Mouse (Mus musculus) left cerebral cortex, postnatal 10 days (tissue): Measurements from ENCODE around the gene Asrgl1. TPM values are rescaled to one million over a fixed set of nuclear protein-coding genes. Genes with fewer than 3 reads are reported as not detected.
A peak's percentile ranks its signal among the peaks of the same experiment; 100 is the strongest.
"Not testable (repeated sequence)": the region's sequence is repeated elsewhere in the genome, so short reads cannot be mapped to it uniquely, and the experiment has no call there.

Experiments
- DNase-seq, 2 experiments: peaks; one replicate each; pipeline ENCODE4 v3.0.0; 2021 to 2022; ENCODE audit warnings: low spot score in 2 of 2, mixed read lengths in 1 of 2; ENCODE audit errors: extremely low spot score in 1 of 2
- intact Hi-C: fragments of 180-260 bp; cut with DNase I; formaldehyde crosslinking; loops from one replicate; pipeline ENCODE4 v1.15.1; 2025
- total RNA-seq, 2 experiments: library from RNA; stranded (reverse); gene quantifications; 2 replicates each; pipeline ENCODE4 v1.2.3; 2021

Gene Asrgl1
- 10 to 100 TPM; 86.4 to 86.9 TPM for total RNA-seq

GRCm38 (mm10) chr19:9135512-9136331 is at the start of gene Asrgl1:
Gene Asrgl1, minus strand, starts transcription at chr19:9135636.
- intact Hi-C loops, result no loop called here

GRCm38 (mm10) chr19:9146214-9146613 is 10.8 kb upstream of the Asrgl1 start:
- no peak for DNase-seq
- intact Hi-C loops, result no loop called here

More at GRCm38 (mm10) chr19:9135512-9136331, at the start of gene Asrgl1:
- DNase-seq, result peak; percentile 87 to 96

DNA sequence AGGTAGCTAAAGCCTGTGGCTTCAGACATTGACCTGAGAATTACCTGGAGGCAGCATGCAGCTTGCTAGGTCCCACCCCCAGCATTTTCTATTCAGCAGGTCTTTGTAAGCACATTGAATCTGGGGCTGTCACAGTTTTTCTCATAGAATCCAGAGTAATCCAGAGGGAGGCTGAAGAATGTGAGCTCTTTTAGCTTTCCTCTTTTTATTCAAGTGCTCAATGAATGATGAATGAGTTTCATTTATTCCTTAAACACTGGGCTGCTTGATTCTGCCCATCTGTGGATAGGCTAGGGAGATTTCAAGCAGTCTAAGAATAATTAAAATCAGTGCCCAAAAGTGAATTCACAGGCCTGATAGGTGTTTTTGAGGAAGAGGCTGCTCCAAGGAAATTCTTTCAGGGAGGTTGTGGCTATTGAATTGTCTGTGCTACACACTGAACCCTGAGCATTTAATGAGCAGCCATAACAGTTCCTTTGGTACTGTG is 8.2 kb upstream of the Asrgl1 start:
- peak in 1 of 2 experiments; percentile 23 for DNase-seq
- intact Hi-C loops, result no loop called here

GRCm38 (mm10) chr19:9143230-9143629 is 7.8 kb upstream of the Asrgl1 start:
- intact Hi-C loops, result no loop called here
- DNase-seq, result peak in 1 of 2 experiments; percentile 38

- DNase-seq, intact Hi-C loops: not testable (repeated sequence)
Observed at GRCm38 (mm10) chr19:9140361-9140760, 4.9 kb upstream of the Asrgl1 start.

DNA sequence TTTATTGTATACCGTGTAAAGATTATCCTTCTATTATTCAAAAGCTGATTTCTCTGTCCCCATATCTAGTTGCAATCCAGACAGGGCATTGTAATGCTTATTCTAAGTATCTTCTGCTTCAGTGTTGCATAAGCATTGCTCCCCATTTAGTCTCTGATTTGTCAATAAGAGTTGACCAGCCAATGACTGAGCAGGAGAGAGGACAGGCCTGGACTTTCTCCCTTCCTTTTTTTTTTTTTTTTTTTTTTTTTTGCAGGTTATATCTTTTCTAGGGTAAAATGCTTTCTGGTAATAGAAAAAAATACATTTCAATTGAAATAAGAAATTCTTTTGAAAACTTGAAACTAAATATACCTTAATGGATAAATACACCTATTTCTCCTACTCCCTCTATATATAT is 1.7 kb upstream of the Asrgl1 start:
- intact Hi-C loops, result no loop called here
- no peak for DNase-seq

DNA sequence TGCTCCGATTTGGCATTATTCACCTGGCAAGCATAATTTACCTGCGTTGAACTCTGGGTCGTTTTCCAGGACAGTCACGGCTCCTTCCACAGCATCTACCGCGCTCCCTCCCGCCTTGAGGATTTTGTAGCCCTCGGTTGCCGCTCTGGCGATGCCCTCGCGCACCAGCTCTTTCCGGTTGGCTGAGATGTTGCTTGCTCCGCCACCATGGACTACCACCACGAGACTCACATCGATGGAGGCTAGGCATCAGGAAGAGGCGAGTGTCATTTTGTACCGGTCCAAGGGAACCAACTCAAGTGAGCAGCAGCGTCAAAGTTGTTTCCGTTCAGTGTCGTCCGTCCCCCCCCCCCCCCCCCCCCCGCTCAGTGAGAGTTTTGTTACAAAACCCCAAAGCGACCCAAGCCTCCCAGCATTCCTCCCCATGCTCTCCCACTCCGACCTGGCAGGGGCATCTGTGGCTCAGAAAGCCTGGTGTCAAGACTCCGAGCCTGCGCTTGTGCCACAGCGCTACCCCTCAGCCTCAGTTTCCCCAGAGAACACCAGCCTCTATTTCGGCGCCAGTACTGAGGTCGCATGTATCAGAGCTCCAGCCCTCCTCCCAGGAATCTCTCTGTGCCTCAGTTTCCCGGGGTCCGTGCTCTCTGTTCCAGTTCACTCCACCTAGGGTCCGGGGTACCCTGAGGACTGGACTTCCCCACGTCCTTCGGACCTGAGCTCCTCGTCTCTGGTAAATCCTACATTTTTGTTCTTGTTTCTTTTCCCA is 507 bp downstream of the Asrgl1 start:
- intact Hi-C loops, result no loop called here
- peak in 1 of 2 experiments; percentile 60 for DNase-seq

DNA sequence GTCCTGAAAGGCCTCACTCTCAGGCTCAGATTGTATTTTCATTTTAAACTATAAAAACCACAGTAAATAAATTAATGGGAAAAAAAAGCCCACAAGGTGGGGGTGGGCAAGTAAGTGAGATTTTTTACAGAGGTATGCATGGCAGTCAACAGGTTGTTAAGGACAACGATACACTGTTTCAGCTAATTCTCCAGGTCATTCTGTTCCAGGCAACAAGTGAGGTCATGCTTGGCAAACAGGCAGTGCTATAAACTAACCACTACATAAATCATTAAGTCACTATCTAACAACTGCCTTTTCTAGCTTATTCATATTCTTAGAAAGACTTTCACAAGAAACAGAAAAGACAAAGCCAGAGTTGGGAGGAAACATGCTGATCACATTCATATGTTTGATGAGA is 5.4 kb downstream of the Asrgl1 start:
- intact Hi-C loops, result no loop called here

GRCm38 (mm10) chr19:9128499-9129194 is 6.8 kb downstream of the Asrgl1 start:
- intact Hi-C loops, result no loop called here
- no peak for DNase-seq

More for the DNA sequence above, 5.4 kb downstream of the Asrgl1 start:
- no peak for DNase-seq

- DNase-seq, intact Hi-C loops: not testable (repeated sequence)
Observed at GRCm38 (mm10) chr19:9123986-9124385, 11.4 kb downstream of the Asrgl1 start.

DNA sequence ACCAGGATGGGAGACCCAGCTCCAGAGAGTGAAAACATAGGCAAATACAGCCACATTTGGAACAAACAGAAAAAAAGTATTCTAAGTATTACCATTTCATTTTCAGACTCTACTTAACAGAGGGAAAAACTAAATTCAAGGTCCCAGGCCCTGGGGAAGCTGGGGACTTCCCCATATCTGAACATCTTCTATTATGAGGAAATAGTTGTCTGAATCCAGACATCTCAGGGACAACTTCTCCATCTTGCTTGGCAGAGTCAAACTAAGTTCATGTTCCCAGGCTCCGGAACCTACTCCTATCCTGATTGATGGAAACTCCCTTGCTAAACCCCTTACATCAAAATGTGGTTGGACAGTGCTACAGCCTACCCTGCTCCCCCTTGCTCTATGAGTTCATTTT is 13.0 kb downstream of the Asrgl1 start:
- intact Hi-C loops, result no loop called here

DNA sequence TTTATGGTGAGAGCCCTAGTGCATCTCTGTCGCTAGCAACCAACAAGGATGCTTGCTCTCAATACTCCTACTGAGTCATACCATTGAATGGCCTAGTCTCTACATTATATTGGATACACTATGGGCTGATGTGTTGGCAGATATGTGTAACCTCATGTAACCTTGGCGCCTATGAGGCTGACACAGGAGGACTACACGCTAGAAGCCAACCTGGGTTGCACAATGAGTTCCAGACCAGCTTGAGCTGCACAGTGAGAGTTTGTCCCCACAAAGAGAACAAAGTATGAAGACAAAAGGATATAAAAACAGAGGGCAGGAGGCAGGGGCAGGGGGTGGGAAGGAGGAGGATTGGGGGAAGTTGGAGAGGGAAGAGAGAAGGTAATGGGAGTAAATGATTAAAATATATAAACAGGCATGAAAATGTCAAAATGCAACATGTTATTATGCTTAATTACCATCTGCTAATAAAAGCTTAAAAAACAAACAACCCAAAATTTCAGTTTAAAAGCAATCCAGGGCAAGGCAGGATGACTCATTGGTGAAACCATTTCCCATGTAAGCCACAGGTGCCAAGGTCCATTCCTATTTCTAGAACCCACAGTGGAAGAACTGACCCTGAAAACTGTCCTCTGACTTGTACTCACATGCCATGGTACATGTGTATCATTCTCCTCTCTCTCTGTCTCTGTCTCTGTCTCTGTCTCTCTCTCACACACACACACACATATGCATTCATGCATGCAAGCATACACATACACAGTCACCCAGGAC is 15.6 kb downstream of the Asrgl1 start:
- DNase-seq, result no peak
- intact Hi-C loops, result no loop called here

More for the DNA sequence above, 13.0 kb downstream of the Asrgl1 start:
- DNase-seq, result no peak

DNA sequence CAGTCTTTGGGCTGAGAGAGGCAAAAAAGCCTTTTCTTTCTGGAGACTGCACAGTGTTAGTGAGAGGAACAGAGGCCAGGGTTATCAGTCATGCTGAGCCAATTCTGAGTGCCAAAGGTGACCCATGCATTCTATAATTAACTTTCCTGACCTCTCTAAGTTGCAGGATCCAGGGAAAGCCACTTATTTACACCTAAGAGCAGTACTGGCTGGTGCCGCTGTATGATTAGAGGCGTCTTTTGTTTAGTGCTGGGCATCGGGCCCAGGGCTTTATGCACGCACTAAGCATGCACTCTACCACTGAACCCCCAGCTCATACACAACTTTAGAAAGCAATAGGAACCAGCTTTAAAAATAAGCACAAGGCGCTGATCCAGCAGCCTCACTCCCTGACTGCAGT is 18.2 kb downstream of the Asrgl1 start:
- DNase-seq, result no peak
- intact Hi-C loops, result no loop called here

GRCm38 (mm10) chr19:9116268-9116667 is 19.2 kb downstream of the Asrgl1 start:
- intact Hi-C loops, result no loop called here
- no peak for DNase-seq

DNA sequence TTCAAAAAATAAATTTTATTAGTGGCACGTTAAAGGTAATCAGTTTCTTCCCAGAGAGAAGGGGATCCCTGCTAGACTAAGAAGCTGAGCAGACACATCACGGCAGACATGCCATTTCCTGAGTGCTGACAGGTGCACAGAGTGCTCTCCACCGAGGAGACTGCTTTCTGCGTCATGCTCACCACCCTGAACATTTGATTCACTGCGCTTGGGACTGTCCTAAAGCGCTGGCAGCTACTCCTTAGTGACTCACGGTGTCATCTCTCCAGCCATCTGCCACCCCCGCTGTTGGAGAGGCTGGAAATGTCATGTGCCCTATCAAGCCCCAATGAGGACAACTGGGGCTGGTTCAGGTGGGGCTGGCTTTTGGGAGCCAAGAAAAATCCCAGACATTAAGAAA is 23.4 kb downstream of the Asrgl1 start:
- DNase-seq, result no peak
- intact Hi-C loops, result loop anchor here (5.0 kb wide), 2 partner anchors 120 to 135 kb away; no protein-coding TSS in a partner anchor

DNA sequence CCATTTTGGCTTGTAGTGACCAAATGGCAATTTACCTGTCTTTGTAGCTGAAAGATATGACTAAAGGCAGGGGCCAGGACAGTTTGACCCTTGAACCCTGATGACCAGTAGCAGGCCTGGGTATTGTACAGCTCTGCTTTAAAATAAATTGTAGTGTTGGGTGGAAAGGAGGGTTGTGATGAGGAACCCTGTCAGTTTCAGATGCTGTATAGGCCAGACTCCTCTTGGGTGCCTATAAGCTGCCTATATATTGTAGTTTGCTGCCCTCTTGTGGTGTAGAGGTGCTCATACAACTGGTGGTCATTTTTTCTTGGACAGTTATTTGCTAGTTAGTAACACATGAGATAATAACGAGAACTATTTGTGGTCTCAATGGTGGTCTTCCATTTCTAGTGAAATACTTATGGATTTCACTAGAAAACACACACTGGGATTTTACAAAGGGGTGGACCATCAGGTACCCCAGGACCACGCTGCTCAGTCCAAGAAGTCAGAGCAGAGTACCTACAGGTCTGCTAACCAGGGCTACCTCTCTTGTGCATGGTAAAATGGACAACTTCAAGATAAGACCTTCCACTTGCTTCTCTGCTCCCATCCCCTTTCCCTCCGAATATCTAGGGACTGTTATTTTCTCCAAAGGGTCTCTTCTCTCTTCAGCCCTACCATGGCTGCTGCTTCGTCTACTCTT is 25.1 kb downstream of the Asrgl1 start:
- peak in 1 of 2 experiments; percentile 67 for DNase-seq
- intact Hi-C loops, result loop anchor here (5.0 kb wide), 2 partner anchors 118 to 133 kb away; no protein-coding TSS in a partner anchor

- DNase-seq, result no peak
- intact Hi-C loops, result no loop called here
Observed at GRCm38 (mm10) chr19:9108536-9108935, 26.9 kb downstream of the Asrgl1 start.

- intact Hi-C loops, result no loop called here
- DNase-seq, result peak in 1 of 2 experiments; percentile 36
Observed at GRCm38 (mm10) chr19:9107379-9107755, 28.1 kb downstream of the Asrgl1 start.
